Mouse (Mus musculus) adrenal gland, postnatal 36 days (tissue): ENCODE measurements around the gene Vars. TPM values are rescaled to one million over a fixed set of nuclear protein-coding genes. Genes with fewer than 3 reads are reported as not detected.

ENCODE experiments used
- total RNA-seq, 2 experiments: library from RNA; stranded (reverse); gene quantifications; 2 replicates each; pipeline ENCODE4 v1.2.3; 2021

Vars gene
- total RNA-seq, 2 experiments from 2014 or later, result 61.5 to 62.9 TPM

Other genes with a start within 250 kb of the Vars start
- gene Cyp21a1, start 196.4 kb upstream of the Vars start, total RNA-seq, result 1,000 to 10,000 TPM; 6,006 to 9,312 TPM
- gene Stk19, start 164.0 kb upstream of the Vars start, total RNA-seq, result 10 to 100 TPM; 35.8 to 57.5 TPM
- gene Dxo, start 164.0 kb upstream of the Vars start, total RNA-seq, result 10 to 100 TPM; 66.9 to 67.3 TPM
- 10 to 100 TPM; 59.5 to 59.9 TPM for gene Skiv2l, start 150.8 kb upstream of the Vars start, total RNA-seq
- 10 to 100 TPM; 52.6 to 53.4 TPM for gene Nelfe, start 150.6 kb upstream of the Vars start, total RNA-seq
- gene Cfb, start 138.5 kb upstream of the Vars start, total RNA-seq, result 10 to 100 TPM; 11.4 to 20.9 TPM
- 10 to 100 TPM; 10.4 to 17.4 TPM for gene Zbtb12, start 121.5 kb upstream of the Vars start, total RNA-seq
- not detected for gene Gm20547, start 118.9 kb upstream of the Vars start, total RNA-seq
- 100 to 1,000 TPM in 1 of 2 experiments, 10 to 100 TPM in 1; 85.2 to 119 TPM for gene C2, start 102.7 kb upstream of the Vars start, total RNA-seq
- 100 to 1,000 TPM; 124 to 143 TPM for gene Ehmt2, start 102.5 kb upstream of the Vars start, total RNA-seq
- 1 to 10 TPM in 1 of 2 experiments, under 1 TPM in 1; 0.83 to 1.7 TPM for gene Slc44a4, start 86.5 kb upstream of the Vars start, total RNA-seq
- gene Neu1, start 69.7 kb upstream of the Vars start, total RNA-seq, result 10 to 100 TPM; 25.4 to 27.4 TPM
- 100 to 1,000 TPM in 1 of 2 experiments, 10 to 100 TPM in 1; 80.1 to 206 TPM for gene Hspa1b, start 41.7 kb upstream of the Vars start, total RNA-seq
- not detected for gene Gm20481, start 31.1 kb upstream of the Vars start, total RNA-seq
- gene Hspa1a, start 28.8 kb upstream of the Vars start, total RNA-seq, result 10 to 100 TPM; 36.0 to 86.1 TPM
- under 1 TPM; 0.20 to 0.36 TPM for gene Hspa1l, start 28.3 kb upstream of the Vars start, total RNA-seq
- gene Lsm2, start 19.1 kb upstream of the Vars start, total RNA-seq, result 10 to 100 TPM; 35.2 to 35.5 TPM
- under 1 TPM; 0.53 to 0.59 TPM for gene Vwa7, start 15.6 kb downstream of the Vars start, total RNA-seq
- gene Sapcd1, start 27.0 kb downstream of the Vars start, total RNA-seq, result 1 to 10 TPM in 1 of 2 experiments, under 1 TPM in 1; 0.82 to 1.3 TPM
- gene Msh5, start 45.8 kb downstream of the Vars start, total RNA-seq, result 1 to 10 TPM in 1 of 2 experiments, under 1 TPM in 1; 0.95 to 1.6 TPM
- gene Clic1, start 49.0 kb downstream of the Vars start, total RNA-seq, result 100 to 1,000 TPM in 1 of 2 experiments, 10 to 100 TPM in 1; 83.6 to 109 TPM
- gene Ddah2, start 58.0 kb downstream of the Vars start, total RNA-seq, result 10 to 100 TPM; 16.1 to 18.2 TPM
- gene Ly6g6c, start 64.4 kb downstream of the Vars start, total RNA-seq, result under 1 TPM in 1 of 2 experiments, not detected in 1; 0.56 TPM
- gene Mpig6b, start 65.2 kb downstream of the Vars start, total RNA-seq, result not detected
- under 1 TPM in 1 of 2 experiments, not detected in 1; 0.50 TPM for gene Ly6g6e, start 75.9 kb downstream of the Vars start, total RNA-seq
- under 1 TPM in 1 of 2 experiments, not detected in 1; 0.43 TPM for gene Ly6g6d, start 77.1 kb downstream of the Vars start, total RNA-seq
- gene Ly6g6f, start 84.6 kb downstream of the Vars start, total RNA-seq, result not detected
- gene Abhd16a, start 88.3 kb downstream of the Vars start, total RNA-seq, result 10 to 100 TPM; 73.9 to 89.4 TPM
- not detected for gene Ly6g5c, start 107.3 kb downstream of the Vars start, total RNA-seq
- gene Ly6g5b, start 114.4 kb downstream of the Vars start, total RNA-seq, result under 1 TPM; 0.26 to 0.43 TPM
- gene Gpank1, start 120.5 kb downstream of the Vars start, total RNA-seq, result 10 to 100 TPM; 11.1 to 12.1 TPM
- gene Csnk2b, start 121.1 kb downstream of the Vars start, total RNA-seq, result 100 to 1,000 TPM; 207 to 209 TPM
- gene D17H6S53E, start 125.4 kb downstream of the Vars start, total RNA-seq, result 10 to 100 TPM; 25.0 to 29.5 TPM
- gene Apom, start 131.1 kb downstream of the Vars start, total RNA-seq, result not detected
- 100 to 1,000 TPM; 372 to 389 TPM for gene Bag6, start 134.2 kb downstream of the Vars start, total RNA-seq
- 100 to 1,000 TPM; 212 to 261 TPM for gene Prrc2a, start 163.9 kb downstream of the Vars start, total RNA-seq
- gene Aif1, start 175.1 kb downstream of the Vars start, total RNA-seq, result 1 to 10 TPM; 3.8 to 4.4 TPM
- gene Lst1, start 187.5 kb downstream of the Vars start, total RNA-seq, result 1 to 10 TPM; 4.4 to 4.8 TPM
- gene Ltb, start 193.5 kb downstream of the Vars start, total RNA-seq, result 1 to 10 TPM in 1 of 2 experiments, under 1 TPM in 1; 0.89 to 6.6 TPM
- gene Tnf, start 201.0 kb downstream of the Vars start, total RNA-seq, result under 1 TPM; 0.23 to 0.36 TPM
- under 1 TPM; 0.36 to 0.40 TPM for gene Lta, start 204.4 kb downstream of the Vars start, total RNA-seq
- gene Gm16181, start 219.8 kb downstream of the Vars start, total RNA-seq, result not detected
- gene Atp6v1g2, start 232.7 kb downstream of the Vars start, total RNA-seq, result 1 to 10 TPM; 4.8 to 6.7 TPM
- gene Nfkbil1, start 234.8 kb downstream of the Vars start, total RNA-seq, result 10 to 100 TPM; 15.5 to 20.1 TPM
- gene Ddx39b, start 240.8 kb downstream of the Vars start, total RNA-seq, result 100 to 1,000 TPM; 199 to 225 TPM